Mouse (Mus musculus) MEL (cell line): Measurements from ENCODE around the gene Maf. TPM values are rescaled to one million over a fixed set of nuclear protein-coding genes. Genes with fewer than 3 reads are reported as not detected.

Experiments used
- DNase-seq: peaks from one replicate; pipeline ENCODE4 v3.0.0; 2011; ENCODE audit warnings: low read depth, low spot score
- H3K27ac ChIP-seq: 2 replicates; pipeline ENCODE4 v1.5.1; 2012; ENCODE audit warnings: low read depth, mild to moderate bottlenecking, control low read depth, low read length, moderate library complexity; ENCODE audit not compliant: control insufficient read depth
- H3K27me3 ChIP-seq, 2 experiments: fragments of 150-350 bp in 1 of 2; sonication (generic) in 1 of 2; 2 replicates each; pipeline ENCODE4 v1.6.1; 2012; ENCODE audit warnings: low read length in 2 of 2, mild to moderate bottlenecking in 2 of 2, improper control_type of control experiment in 1 of 2, moderate library complexity in 1 of 2; ENCODE audit not compliant: insufficient read depth in 2 of 2, control insufficient read depth in 1 of 2
- H3K36me3 ChIP-seq, 2 experiments: 2 replicates each; pipeline ENCODE4 v1.6.1; 2012 to 2014; ENCODE audit warnings: low read length in 2 of 2, improper control_type of control experiment in 1 of 2, inconsistent platforms in 1 of 2, mild to moderate bottlenecking in 1 of 2; ENCODE audit not compliant: insufficient read depth in 2 of 2, control insufficient read depth in 1 of 2
- H3K4me1 ChIP-seq, 2 experiments: fragments of 150-350 bp in 1 of 2; sonication (generic) in 1 of 2; 2 replicates each; pipeline ENCODE4 v1.6.1; 2012; ENCODE audit warnings: low read length in 2 of 2, improper control_type of control experiment in 1 of 2, mild to moderate bottlenecking in 1 of 2; ENCODE audit not compliant: insufficient read depth in 2 of 2, control insufficient read depth in 1 of 2
- H3K4me3 ChIP-seq, 2 experiments: fragments of 150-350 bp in 1 of 2; sonication (generic) in 1 of 2; 2 replicates each; pipeline ENCODE4 v1.5.1; 2012; ENCODE audit warnings: low read depth in 2 of 2, low read length in 2 of 2, mild to moderate bottlenecking in 2 of 2, moderate library complexity in 2 of 2, control low read depth in 1 of 2, improper control_type of control experiment in 1 of 2; ENCODE audit not compliant: control insufficient read depth in 1 of 2, insufficient read depth in 1 of 2
- H3K79me2 ChIP-seq: 2 replicates; pipeline ENCODE4 v1.6.1; 2012; ENCODE audit warnings: mild to moderate bottlenecking, low read length, moderate library complexity; ENCODE audit not compliant: control insufficient read depth, poor library complexity, insufficient read depth
- H3K9ac ChIP-seq: 2 replicates; pipeline ENCODE4 v1.6.1; 2012; ENCODE audit warnings: low read depth, mild to moderate bottlenecking, control low read depth, low read length, moderate library complexity; ENCODE audit not compliant: control insufficient read depth, poor library complexity, severe bottlenecking
- H3K9me3 ChIP-seq: fragments of 150-350 bp; sonication (generic); replicated peaks from 2 replicates; pipeline ENCODE4 v1.6.1; 2012; ENCODE audit warnings: mild to moderate bottlenecking, low read length, improper control_type of control experiment, moderate library complexity; ENCODE audit not compliant: insufficient read depth
- BHLHE40 ChIP-seq: IDR thresholded peaks from 2 replicates; pipeline ENCODE4 v1.6.1; 2012; ENCODE audit warnings: low read depth, mild to moderate bottlenecking, inconsistent platforms, low read length, improper control_type of control experiment, borderline replicate concordance
- CHD1 ChIP-seq: IDR thresholded peaks from 2 replicates; pipeline ENCODE4 v1.6.1; 2012; ENCODE audit warnings: low read depth, mild to moderate bottlenecking, inconsistent platforms, low read length, improper control_type of control experiment
- CHD2 ChIP-seq: IDR thresholded peaks from 2 replicates; pipeline ENCODE4 v1.6.1; 2011; ENCODE audit warnings: low read length, improper control_type of control experiment
- ELF1 ChIP-seq: IDR thresholded peaks from 2 replicates; pipeline ENCODE4 v1.6.1; 2014; ENCODE audit warnings: low read depth, mild to moderate bottlenecking, inconsistent platforms, low read length, improper control_type of control experiment, moderate library complexity
- EP300 ChIP-seq, 2 experiments: IDR thresholded peaks; 2 replicates each; pipeline ENCODE4 v1.6.1; 2011; ENCODE audit warnings: improper control_type of control experiment in 2 of 2, low read length in 2 of 2, low read depth in 1 of 2, mild to moderate bottlenecking in 1 of 2
- ETS1 ChIP-seq: IDR thresholded peaks from 2 replicates; pipeline ENCODE4 v1.6.1; 2012; ENCODE audit warnings: low read depth, mild to moderate bottlenecking, inconsistent platforms, low read length, improper control_type of control experiment, moderate library complexity
- GABPA ChIP-seq: IDR thresholded peaks from 2 replicates; pipeline ENCODE4 v1.6.1; 2012; ENCODE audit warnings: low read depth, mild to moderate bottlenecking, inconsistent platforms, low read length, improper control_type of control experiment, moderate library complexity
- GATA1 ChIP-seq: IDR thresholded peaks from 2 replicates; pipeline ENCODE4 v1.6.1; 2011; ENCODE audit warnings: low read depth, low read length, improper control_type of control experiment
- HCFC1 ChIP-seq: IDR thresholded peaks from 2 replicates; pipeline ENCODE4 v1.6.1; 2012; ENCODE audit warnings: low read depth, mild to moderate bottlenecking, inconsistent platforms, low read length, improper control_type of control experiment, moderate library complexity
- JUND ChIP-seq: IDR thresholded peaks from 2 replicates; pipeline ENCODE4 v1.6.1; 2011; ENCODE audit warnings: low read depth, mild to moderate bottlenecking, improper control_type of control experiment, low read length
- KAT2A ChIP-seq: conservative IDR thresholded peaks from 2 replicates; pipeline ENCODE4 v1.6.1; 2012; ENCODE audit warnings: low read depth, low read length, improper control_type of control experiment, inconsistent platforms
- MAFK ChIP-seq: IDR thresholded peaks from 2 replicates; pipeline ENCODE4 v1.6.1; 2011; ENCODE audit warnings: low read depth, mild to moderate bottlenecking, low read length, improper control_type of control experiment, borderline replicate concordance
- MAX ChIP-seq: IDR thresholded peaks from 2 replicates; pipeline ENCODE4 v1.6.1; 2011; ENCODE audit warnings: low read length, improper control_type of control experiment
- MAZ ChIP-seq: IDR thresholded peaks from 2 replicates; pipeline ENCODE4 v1.6.1; 2012; ENCODE audit warnings: low read depth, mild to moderate bottlenecking, inconsistent platforms, low read length, improper control_type of control experiment
- MXI1 ChIP-seq: IDR thresholded peaks from 2 replicates; pipeline ENCODE4 v1.6.1; 2011; ENCODE audit warnings: mild to moderate bottlenecking, low read depth, low read length, improper control_type of control experiment
- MYB ChIP-seq: IDR thresholded peaks from 2 replicates; pipeline ENCODE4 v1.6.1; 2011; ENCODE audit warnings: mild to moderate bottlenecking, low read depth, low read length, improper control_type of control experiment
- MYC ChIP-seq: IDR thresholded peaks from 2 replicates; pipeline ENCODE4 v1.6.1; 2011; ENCODE audit warnings: low read depth, mild to moderate bottlenecking, low read length, improper control_type of control experiment, moderate library complexity
- POLR2A ChIP-seq, 2 experiments: IDR thresholded peaks; 2 replicates each; pipeline ENCODE4 v1.6.1; 2011 to 2012; ENCODE audit warnings: low read length in 2 of 2, mild to moderate bottlenecking in 2 of 2, control low read depth in 1 of 2, improper control_type of control experiment in 1 of 2, low read depth in 1 of 2, moderate library complexity in 1 of 2; ENCODE audit not compliant: control insufficient read depth in 1 of 2, insufficient read depth in 1 of 2, poor library complexity in 1 of 2
- RAD21 ChIP-seq: IDR thresholded peaks from 2 replicates; pipeline ENCODE4 v1.6.1; 2011; ENCODE audit warnings: mild to moderate bottlenecking, low read depth, low read length, improper control_type of control experiment
- RCOR1 ChIP-seq: IDR thresholded peaks from 2 replicates; pipeline ENCODE4 v1.6.1; 2012; ENCODE audit warnings: low read depth, mild to moderate bottlenecking, inconsistent platforms, low read length, improper control_type of control experiment
- SMC3 ChIP-seq: IDR thresholded peaks from 2 replicates; pipeline ENCODE4 v1.6.1; 2011; ENCODE audit warnings: low read depth, low read length, improper control_type of control experiment
- TAL1 ChIP-seq: IDR thresholded peaks from 2 replicates; pipeline ENCODE4 v1.6.1; 2012; ENCODE audit warnings: mild to moderate bottlenecking, inconsistent platforms, low read length, moderate library complexity, mixed read lengths
- UBTF ChIP-seq: IDR thresholded peaks from 2 replicates; pipeline ENCODE4 v1.6.1; 2012; ENCODE audit warnings: low read depth, mild to moderate bottlenecking, inconsistent platforms, low read length, improper control_type of control experiment, moderate library complexity, borderline replicate concordance; ENCODE audit not compliant: insufficient read depth
- USF1 ChIP-seq: IDR thresholded peaks from 2 replicates; pipeline ENCODE4 v1.6.1; 2014; ENCODE audit warnings: low read depth, mild to moderate bottlenecking, inconsistent platforms, low read length, improper control_type of control experiment, moderate library complexity
- USF2 ChIP-seq, 2 experiments: IDR thresholded peaks; 2 replicates each; pipeline ENCODE4 v1.6.1; 2011 to 2012; ENCODE audit warnings: improper control_type of control experiment in 2 of 2, low read length in 2 of 2, borderline replicate concordance in 1 of 2, inconsistent platforms in 1 of 2, low read depth in 1 of 2, mild to moderate bottlenecking in 1 of 2; ENCODE audit not compliant: insufficient read depth in 1 of 2
- ZC3H11A ChIP-seq: IDR thresholded peaks from 2 replicates; pipeline ENCODE4 v1.6.1; 2012; ENCODE audit warnings: low read depth, mild to moderate bottlenecking, inconsistent platforms, low read length, improper control_type of control experiment
- ZKSCAN1 ChIP-seq: IDR thresholded peaks from 2 replicates; pipeline ENCODE4 v1.6.1; 2012; ENCODE audit warnings: low read depth, mild to moderate bottlenecking, inconsistent platforms, low read length, improper control_type of control experiment, moderate library complexity
- polyA plus RNA-seq, 2 experiments: library from polyadenylated mRNA; stranded (reverse) in 1 of 2; unstranded in 1 of 2; fragments of >175 nt in 1 of 2; fragments of >200 nt in 1 of 2; gene quantifications; 2 replicates each; pipeline versions ENCODE4 v1.2.1 to v1.2.4; 2012; ENCODE audit warnings: low replicate concordance in 2 of 2, low read depth in 1 of 2; ENCODE audit not compliant: insufficient read length in 2 of 2, insufficient read depth in 1 of 2, missing spikeins in 1 of 2
- total RNA-seq: library from RNA; depleted of rRNA; stranded (reverse); fragments of 300-350 nt; gene quantifications from 2 replicates; pipeline ENCODE4 v1.2.3, GENCODE M21; 2012

Maf gene
- total and polyA plus RNA-seq, 3 experiments = not detected

DNA sequence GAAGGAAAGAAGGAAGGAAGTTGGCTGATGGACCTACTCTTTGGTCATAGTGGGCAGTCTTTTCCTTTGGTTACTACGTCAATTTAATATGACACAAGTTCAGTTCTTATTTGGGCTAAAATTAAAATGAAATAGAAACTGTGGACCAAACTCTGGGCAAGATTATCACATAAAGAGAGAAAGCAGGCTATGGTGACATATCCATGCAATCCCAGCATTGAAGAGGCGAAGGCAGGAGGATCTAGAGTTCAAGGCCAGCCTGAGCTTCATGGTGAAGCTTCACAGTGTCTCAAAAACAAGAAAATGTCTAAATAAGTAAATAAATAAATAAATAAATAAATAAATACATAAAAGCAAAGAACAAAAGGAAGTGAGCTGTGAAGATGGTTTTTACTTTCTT lies 42.7 kb downstream of the Maf start:
- Histone ChIP-seq H3K27ac (no peak overlapping the region), H3K4me3 (no peak overlapping the region), H3K36me3 (no peaks in the 10 kb centered on the region), H3K79me2 (no peaks in the 10 kb centered on the region), H3K27me3 (no peaks in the 10 kb centered on the region), H3K9me3 (no peaks in the 10 kb centered on the region), H3K9ac (no peak overlapping the region), H3K4me1 (no peaks in the 10 kb centered on the region)
- TF ChIP-seq CHD1 (no peak), HCFC1 (no peak), MYB (no peak), ELF1 (no peak), MYC (no peak), POLR2A (IDR thresholded peaks at IDR 0.05; ENCODE audit: control insufficient read depth in 1 of 2, insufficient read depth in 1 of 2, low read depth in 1 of 2, low read length in 2 of 2, poor library complexity in 1 of 2) (no peak), MAZ (no peak), USF1 (no peak), RAD21 (no peak), ZC3H11A (no peak), JUND (no peak), GABPA (no peak), ZKSCAN1 (no peak), CHD2 (no peak)
- DNase-seq = no peak

DNA sequence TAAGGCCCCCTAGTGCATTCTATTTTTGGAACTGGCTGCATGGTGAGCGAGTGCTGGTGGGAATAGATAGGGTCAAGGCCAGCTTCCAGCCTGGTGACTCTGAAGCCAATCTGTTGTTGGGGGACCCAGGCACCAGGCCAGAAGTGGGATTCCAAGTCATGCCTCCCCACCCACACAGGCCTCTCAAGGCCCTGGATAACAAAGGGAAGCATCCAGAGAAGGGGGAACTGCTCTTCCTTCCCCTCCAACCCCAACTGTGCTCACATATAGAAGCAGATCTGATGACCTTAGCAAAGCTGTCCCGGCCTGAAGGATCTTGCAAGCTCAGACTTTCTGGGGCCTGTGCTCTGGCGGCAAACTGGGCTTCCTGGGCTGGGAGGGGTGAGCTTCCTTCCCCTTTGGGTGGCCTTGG lies 57.5 kb downstream of the Maf start:
- no peaks in the 10 kb centered on the region for H3K4me1 ChIP-seq
- H3K27me3 ChIP-seq = no peaks in the 10 kb centered on the region
- no peaks in the 10 kb centered on the region for H3K36me3 ChIP-seq
- no peaks in the 10 kb centered on the region for H3K79me2 ChIP-seq
- TF ChIP-seq MAFK (no peak), UBTF (no peak), GATA1 (no peak), ETS1 (no peak)
- TF ChIP-seq, all 39 proteins: peak for 0
- Histone ChIP-seq H3K27ac (no peak overlapping the region), H3K9me3 (no peaks in the 10 kb centered on the region; the same call in 1 of the 2 replicates), H3K4me3 (no peak overlapping the region), H3K9ac (no peak overlapping the region)
- DNase-seq = no peak

GRCm38 (mm10) chr8:115645139-115645538 lies 62.5 kb downstream of the Maf start:
- Histone ChIP-seq H3K4me3 (no peak overlapping the region), H3K9ac (no peak overlapping the region), H3K79me2 (no peaks in the 10 kb centered on the region), H3K4me1 (no peaks in the 10 kb centered on the region), H3K9me3 (no peaks in the 10 kb centered on the region; the same call in 1 of the 2 replicates), H3K27ac (no peak overlapping the region), H3K36me3 (no peaks in the 10 kb centered on the region), H3K27me3 (no peaks in the 10 kb centered on the region)
- DNase-seq = no peak
- TF ChIP-seq USF2 (IDR thresholded peaks at IDR 0.05; ENCODE audit: borderline replicate concordance in 1 of 2, insufficient read depth in 1 of 2, low read depth in 1 of 2, low read length in 2 of 2) (no peak), ZC3H11A (no peak), SMC3 (no peak), RCOR1 (no peak), JUND (no peak), MYC (no peak), UBTF (no peak), EP300 (IDR thresholded peaks at IDR 0.05; ENCODE audit: low read depth in 1 of 2, low read length in 2 of 2) (no peak), GATA1 (no peak), CHD2 (no peak), MYB (no peak), MAX (no peak), MAZ (no peak), TAL1 (no peak), BHLHE40 (no peak), MXI1 (no peak), KAT2A (no peak)
